In genomic region chrX:21062544-21062890, GRCm38 (mm10) we compare ENCODE assay signal across 7 mouse cellular contexts. TPM values are rescaled to one million over a fixed set of nuclear protein-coding genes. Genes with fewer than 3 reads are reported as not detected.
DNase-seq lines count a peak whose midpoint lies in the region; ATAC-seq and TF ChIP-seq lines count a peak whose summit lies in the region.

No protein-coding gene starts in this region.

- peak overlapping the region; percentile 60 for H3K4me3 ChIP-seq in left cerebral cortex, adult 2 months
- H3K4me3 ChIP-seq in forebrain, embryonic 13.5 days, result peak overlapping the region; percentile 49
- peak overlapping the region; percentile 46; the same call in 1 of the 2 replicates for H3K4me3 ChIP-seq in limb, embryonic 12.5 days (replicated peaks)
- peak overlapping the region; percentile 51 for H3K4me3 ChIP-seq in neural tube, embryonic 15.5 days (replicated peaks)

- H3K9me3 ChIP-seq in forebrain, embryonic 13.5 days (replicated peaks), result no peaks in the 10 kb centered on the region
- H3K9me3 ChIP-seq in limb, embryonic 12.5 days, result no peaks in the 10 kb centered on the region
- H3K9me3 ChIP-seq in neural tube, embryonic 15.5 days (replicated peaks), result no peaks in the 10 kb centered on the region

- H3K4me2 ChIP-seq in forebrain, embryonic 13.5 days, result peak overlapping the region; percentile 48
- peak overlapping the region; percentile 35 for H3K4me2 ChIP-seq in limb, embryonic 12.5 days
- H3K4me2 ChIP-seq in neural tube, embryonic 15.5 days, result peak overlapping the region; percentile 49

- H3K27me3 ChIP-seq in forebrain, embryonic 13.5 days, result no peaks in the 10 kb centered on the region
- no peaks in the 10 kb centered on the region for H3K27me3 ChIP-seq in limb, embryonic 12.5 days
- H3K27me3 ChIP-seq in neural tube, embryonic 15.5 days (replicated peaks), result no peaks in the 10 kb centered on the region

- peak overlapping the region; percentile 66; the same call in 1 of the 2 replicates for H3K27ac ChIP-seq in left cerebral cortex, adult 2 months
- no peak overlapping the region; the same call in 1 of the 2 replicates for H3K27ac ChIP-seq in forebrain, embryonic 13.5 days
- no peak overlapping the region for H3K27ac ChIP-seq in limb, embryonic 12.5 days
- peak overlapping the region; percentile 72 for H3K27ac ChIP-seq in neural tube, embryonic 15.5 days (replicated peaks)

- H3K9ac ChIP-seq in forebrain, embryonic 13.5 days, result no peak overlapping the region
- no peak overlapping the region for H3K9ac ChIP-seq in limb, embryonic 12.5 days (replicated peaks)
- peak overlapping the region; percentile 32; the same call in 1 of the 2 replicates for H3K9ac ChIP-seq in neural tube, embryonic 15.5 days (replicated peaks)

- H3K4me1 ChIP-seq in forebrain, embryonic 13.5 days, result no peaks in the 10 kb centered on the region
- no peaks in the 10 kb centered on the region for H3K4me1 ChIP-seq in limb, embryonic 12.5 days (replicated peaks)
- no peaks in the 10 kb centered on the region for H3K4me1 ChIP-seq in neural tube, embryonic 15.5 days

- TF ChIP-seq CTCF in left cerebral cortex, adult 2 months (IDR thresholded peaks at IDR 0.05), result no peak

- intact Hi-C loops in left cerebral cortex, adult 2 months (cut with DNase I), result loop anchor here (1.0 kb wide), 1 partner anchor 27 kb away; the partner anchor contains the start of gene Zfp300
- intact Hi-C loops in left cerebral cortex, postnatal 25 days (cut with DNase I), result no loop called here

- no peaks in the 10 kb centered on the region for H3K36me3 ChIP-seq in forebrain, embryonic 13.5 days (ENCODE audit: poor library complexity, severe bottlenecking)
- H3K36me3 ChIP-seq in limb, embryonic 12.5 days, result no peaks in the 10 kb centered on the region
- H3K36me3 ChIP-seq in neural tube, embryonic 15.5 days, result no peaks in the 10 kb centered on the region

- WGBS in forebrain, embryonic 13.5 days, result 71% methylated on average over 3 of the region's 3 CpGs
- WGBS in limb, embryonic 12.5 days, result 79% methylated on average over 3 of the region's 3 CpGs
- WGBS in neural tube, embryonic 15.5 days, result 67% methylated on average over 3 of the region's 3 CpGs

- no peak; the same call in none of the 2 replicates for ATAC-seq in forebrain, embryonic 13.5 days
- no peak for ATAC-seq in limb, embryonic 12.5 days (ENCODE audit: insufficient number of reproducible peaks, insufficient read depth, low FRiP score, low TSS enrichment, low read depth)
- ATAC-seq in neural tube, embryonic 15.5 days (ENCODE audit: low FRiP score), result peak; percentile 42; the same call in 1 of the 2 replicates

- no peak for DNase-seq in left cerebral cortex, adult 2 months (ENCODE audit: extremely low spot score in 1 of 2, low spot score in 2 of 2)
- no peak for DNase-seq in left cerebral cortex, postnatal 25 days (ENCODE audit: low spot score in 2 of 2)
- DNase-seq in testis, postnatal 14 days (ENCODE audit: low spot score), result no peak
- no peak for DNase-seq in left cerebral cortex, adult 11 months (ENCODE audit: low spot score)

RNA-seq across cellular contexts. Expression of gene Zfp182, which starts 0.4 kb away (rescaled TPM):
- total RNA-seq in left cerebral cortex, adult 2 months (2021), result 10 to 100 TPM in 1 of 2 experiments, 1 to 10 TPM in 1; 9.0 to 10.1 TPM
- total RNA-seq in left cerebral cortex, postnatal 25 days (2021), result 10 to 100 TPM in 1 of 2 experiments, 1 to 10 TPM in 1; 9.0 to 10.5 TPM
- 8.7 and 9.5 TPM in 2 replicates for polyA plus RNA-seq in forebrain, embryonic 13.5 days (2015; fragmentation: Nextera tagmentation; extraction: Ambion mirVana)
- 6.3 and 6.5 TPM in 2 replicates for polyA plus RNA-seq in limb, embryonic 12.5 days (2016; fragmentation: Nextera tagmentation; extraction: Ambion mirVana)
- 6.9 and 7.2 TPM in 2 replicates for polyA plus RNA-seq in neural tube, embryonic 15.5 days (2015; fragmentation: Nextera tagmentation; extraction: Ambion mirVana)

RNA-seq across cellular contexts. Expression of gene Spaca5, which starts 5.7 kb away (rescaled TPM):
- not detected for total RNA-seq in left cerebral cortex, adult 2 months (2021)
- not detected for total RNA-seq in left cerebral cortex, postnatal 25 days (2021)
- not detected in 2 replicates for polyA plus RNA-seq in forebrain, embryonic 13.5 days (2015; fragmentation: Nextera tagmentation; extraction: Ambion mirVana)
- polyA plus RNA-seq in limb, embryonic 12.5 days (2016; fragmentation: Nextera tagmentation; extraction: Ambion mirVana), result not detected in 2 replicates
- not detected in 2 replicates for polyA plus RNA-seq in neural tube, embryonic 15.5 days (2015; fragmentation: Nextera tagmentation; extraction: Ambion mirVana)

RNA-seq across cellular contexts. Expression of gene Zfp300, which starts 26.8 kb away (rescaled TPM):
- total RNA-seq in left cerebral cortex, adult 2 months (2021), result 1 to 10 TPM; 3.1 to 4.1 TPM
- total RNA-seq in left cerebral cortex, postnatal 25 days (2021), result 1 to 10 TPM; 3.5 to 3.6 TPM
- 3.1 and 3.2 TPM in 2 replicates for polyA plus RNA-seq in forebrain, embryonic 13.5 days (2015; fragmentation: Nextera tagmentation; extraction: Ambion mirVana)
- polyA plus RNA-seq in limb, embryonic 12.5 days (2016; fragmentation: Nextera tagmentation; extraction: Ambion mirVana), result 1.1 and 1.6 TPM in 2 replicates
- 4.0 and 4.8 TPM in 2 replicates for polyA plus RNA-seq in neural tube, embryonic 15.5 days (2015; fragmentation: Nextera tagmentation; extraction: Ambion mirVana)

RNA-seq across cellular contexts. Expression of gene Ssxa1, which starts 53.1 kb away (rescaled TPM):
- total RNA-seq in left cerebral cortex, adult 2 months (2021), result not detected
- not detected for total RNA-seq in left cerebral cortex, postnatal 25 days (2021)
- not detected in 2 replicates for polyA plus RNA-seq in forebrain, embryonic 13.5 days (2015; fragmentation: Nextera tagmentation; extraction: Ambion mirVana)
- polyA plus RNA-seq in limb, embryonic 12.5 days (2016; fragmentation: Nextera tagmentation; extraction: Ambion mirVana), result not detected in 2 replicates
- not detected in 2 replicates for polyA plus RNA-seq in neural tube, embryonic 15.5 days (2015; fragmentation: Nextera tagmentation; extraction: Ambion mirVana)

Comparison
In these comparisons a context has a peak if more than half of its experiments do, and no peak if none do; other contexts are left out.
1. H3K27ac ChIP-seq: peak in left cerebral cortex, adult 2 months (single experiment) and neural tube, embryonic 15.5 days (single experiment); none in forebrain, embryonic 13.5 days (single experiment) and limb, embryonic 12.5 days (single experiment).
2. Peak in every context shown above with its lines, with median percentiles within 50 percentile points of each other: H3K4me3 ChIP-seq and H3K4me2 ChIP-seq.